Mouse (Mus musculus): Measurements from ENCODE around the gene Cmss1. TPM values are rescaled to one million over a fixed set of nuclear protein-coding genes. Genes with fewer than 3 reads are reported as not detected.

The Cmss1 gene
- total and polyA plus RNA-seq, 2 experiments, result 3.1 to 7.8 TPM

DNA sequence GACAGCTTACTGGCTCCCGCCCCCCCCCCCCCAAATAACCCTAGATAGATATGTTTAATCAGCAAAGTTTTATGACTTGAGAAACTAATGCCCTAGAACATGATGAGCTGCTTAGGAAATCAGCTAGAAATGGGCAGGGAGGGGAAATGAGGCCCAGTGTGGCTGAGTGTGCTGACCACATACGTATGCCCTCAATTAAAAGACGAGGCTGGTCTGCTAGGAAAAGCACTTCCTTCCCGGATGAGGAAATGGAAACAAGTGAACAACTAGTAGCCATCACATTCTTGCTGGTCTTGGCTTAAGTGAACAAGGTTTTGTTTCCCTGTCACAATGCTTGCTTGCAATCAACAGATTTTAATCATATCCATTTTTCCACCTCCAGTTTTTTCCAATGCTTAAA, 76.1 kb downstream of the Cmss1 start:
- H3K27me3 ChIP-seq (ENCODE audit: control insufficient read depth, insufficient read depth, low read length), result no peaks in the 10 kb centered on the region
- no peak for DNase-seq (ENCODE audit: extremely low read depth, low read depth, low spot score)
- H3K9ac ChIP-seq (ENCODE audit: low read depth, low read length), result no peak overlapping the region
- H3K79me2 ChIP-seq (ENCODE audit: control insufficient read depth, insufficient read depth, low read length), result no peaks in the 10 kb centered on the region
- WGBS, result 83% methylated on average over 4 of the region's 4 CpGs
- no peak overlapping the region for H3K27ac ChIP-seq (replicated peaks; ENCODE audit: insufficient read depth, low read depth, low read length)
- H3K4me1 ChIP-seq (ENCODE audit: control insufficient read depth, insufficient read depth, low read length), result 0 out of 2 replicates have a peak, but pooled peaks cover 2% of the 10 kb centered on the region
- no peaks in the 10 kb centered on the region for H3K36me3 ChIP-seq (ENCODE audit: control insufficient read depth, insufficient read depth, low read length)
- H3K4me3 ChIP-seq (ENCODE audit: insufficient read depth, low read depth, low read length), result no peak overlapping the region
- TF ChIP-seq POLR2A (IDR thresholded peaks at IDR 0.05; ENCODE audit: extremely low read depth, insufficient read depth, low read length), result no peak

DNA sequence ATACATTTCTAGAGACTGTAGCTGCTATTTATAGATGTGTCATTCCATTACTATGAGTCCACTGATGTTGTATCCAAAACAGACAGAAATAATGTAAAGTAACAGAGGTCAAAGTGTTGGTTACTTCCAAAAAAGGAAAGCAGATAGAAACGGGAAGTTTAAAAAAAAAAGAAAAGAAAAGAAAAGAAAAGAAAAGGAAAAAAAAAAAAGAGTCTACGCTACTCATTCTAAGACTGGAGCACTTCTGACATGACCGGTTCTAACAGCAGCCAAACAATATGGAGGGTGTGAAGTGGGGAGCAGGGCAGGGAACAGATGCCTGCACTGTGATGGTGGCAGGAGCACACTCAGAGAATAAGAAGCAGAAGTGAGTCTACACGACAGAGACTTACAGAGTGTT, 78.2 kb downstream of the Cmss1 start:
- no peak for TF ChIP-seq CTCF (IDR thresholded peaks at IDR 0.05; ENCODE audit: low read depth, low read length)
- no peak for TF ChIP-seq POLR2A (IDR thresholded peaks at IDR 0.05; ENCODE audit: extremely low read depth, insufficient read depth, low read length)
- Histone ChIP-seq H3K27ac (replicated peaks; ENCODE audit: insufficient read depth, low read depth, low read length) (no peak overlapping the region), H3K27me3 (ENCODE audit: control insufficient read depth, insufficient read depth, low read length) (no peaks in the 10 kb centered on the region), H3K9ac (ENCODE audit: low read depth, low read length) (no peak overlapping the region), H3K36me3 (ENCODE audit: control insufficient read depth, insufficient read depth, low read length) (no peaks in the 10 kb centered on the region), H3K4me3 (ENCODE audit: insufficient read depth, low read depth, low read length) (no peak overlapping the region), H3K79me2 (ENCODE audit: control insufficient read depth, insufficient read depth, low read length) (no peaks in the 10 kb centered on the region), H3K4me1 (ENCODE audit: control insufficient read depth, insufficient read depth, low read length) (0 out of 2 replicates have a peak, but pooled peaks cover 2% of the 10 kb centered on the region)
- WGBS, result 71% methylated on average over 4 of the region's 4 CpGs
- no peak for DNase-seq (ENCODE audit: extremely low read depth, low read depth, low spot score)

- WGBS, result 96% methylated on average over 7 of the region's 7 CpGs
- Histone ChIP-seq H3K4me1 (ENCODE audit: control insufficient read depth, insufficient read depth, low read length) (0 out of 2 replicates have a peak, but pooled peaks cover under 1% of the 10 kb centered on the region), H3K79me2 (ENCODE audit: control insufficient read depth, insufficient read depth, low read length) (no peaks in the 10 kb centered on the region), H3K36me3 (ENCODE audit: control insufficient read depth, insufficient read depth, low read length) (no peaks in the 10 kb centered on the region), H3K9ac (ENCODE audit: low read depth, low read length) (no peak overlapping the region), H3K27ac (replicated peaks; ENCODE audit: insufficient read depth, low read depth, low read length) (no peak overlapping the region), H3K4me3 (ENCODE audit: insufficient read depth, low read depth, low read length) (no peak overlapping the region), H3K27me3 (ENCODE audit: control insufficient read depth, insufficient read depth, low read length) (no peaks in the 10 kb centered on the region)
- no peak for DNase-seq (ENCODE audit: extremely low read depth, low read depth, low spot score)
- TF ChIP-seq CTCF (IDR thresholded peaks at IDR 0.05; ENCODE audit: low read depth, low read length) (no peak), POLR2A (IDR thresholded peaks at IDR 0.05; ENCODE audit: extremely low read depth, insufficient read depth, low read length) (no peak)
These were observed 79.8 kb downstream of the Cmss1 start for GRCm38 (mm10) chr16:57526893-57527292.

GRCm38 (mm10) chr16:57525476-57525875, 81.2 kb downstream of the Cmss1 start:
- TF ChIP-seq POLR2A (IDR thresholded peaks at IDR 0.05; ENCODE audit: extremely low read depth, insufficient read depth, low read length), result no peak
- TF ChIP-seq CTCF (IDR thresholded peaks at IDR 0.05; ENCODE audit: low read depth, low read length), result no peak
- H3K4me3 ChIP-seq (ENCODE audit: insufficient read depth, low read depth, low read length), result no peak overlapping the region
- DNase-seq (ENCODE audit: extremely low read depth, low read depth, low spot score), result no peak
- H3K27me3 ChIP-seq (ENCODE audit: control insufficient read depth, insufficient read depth, low read length), result no peaks in the 10 kb centered on the region
- 90% methylated on average over 4 of the region's 4 CpGs for WGBS
- H3K27ac ChIP-seq (replicated peaks; ENCODE audit: insufficient read depth, low read depth, low read length), result no peak overlapping the region
- H3K9ac ChIP-seq (ENCODE audit: low read depth, low read length), result no peak overlapping the region
- H3K4me1 ChIP-seq (ENCODE audit: control insufficient read depth, insufficient read depth, low read length), result no peaks in the 10 kb centered on the region
- no peaks in the 10 kb centered on the region for H3K79me2 ChIP-seq (ENCODE audit: control insufficient read depth, insufficient read depth, low read length)
- H3K36me3 ChIP-seq (ENCODE audit: control insufficient read depth, insufficient read depth, low read length), result no peaks in the 10 kb centered on the region

DNA sequence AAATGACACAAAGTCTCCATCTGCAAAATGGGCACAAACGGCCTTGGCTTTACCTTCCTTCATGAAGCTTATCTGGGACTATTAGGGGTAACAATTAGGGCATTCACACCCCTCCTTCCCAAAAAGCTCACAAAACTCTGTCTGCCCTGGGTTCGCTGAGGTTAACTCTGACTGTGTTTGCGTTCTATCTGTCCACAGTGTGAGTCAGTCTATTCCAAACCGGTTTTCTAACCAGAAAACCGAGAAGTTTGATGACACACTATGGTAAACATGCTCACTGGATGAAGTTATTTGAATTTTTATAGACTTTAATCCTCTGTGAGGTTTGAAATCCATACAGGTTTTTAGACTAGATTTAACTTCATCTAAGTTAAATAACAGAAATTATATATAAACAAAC, 81.6 kb downstream of the Cmss1 start:
- no peak for DNase-seq (ENCODE audit: extremely low read depth, low read depth, low spot score)
- H3K79me2 ChIP-seq (ENCODE audit: control insufficient read depth, insufficient read depth, low read length), result no peaks in the 10 kb centered on the region
- no peak overlapping the region for H3K27ac ChIP-seq (replicated peaks; ENCODE audit: insufficient read depth, low read depth, low read length)
- H3K36me3 ChIP-seq (ENCODE audit: control insufficient read depth, insufficient read depth, low read length), result no peaks in the 10 kb centered on the region
- no peak overlapping the region for H3K9ac ChIP-seq (ENCODE audit: low read depth, low read length)
- WGBS, result 66% methylated on average over 5 of the region's 5 CpGs
- TF ChIP-seq CTCF (IDR thresholded peaks at IDR 0.05; ENCODE audit: low read depth, low read length), result no peak
- no peak for TF ChIP-seq POLR2A (IDR thresholded peaks at IDR 0.05; ENCODE audit: extremely low read depth, insufficient read depth, low read length)
- no peaks in the 10 kb centered on the region for H3K27me3 ChIP-seq (ENCODE audit: control insufficient read depth, insufficient read depth, low read length)
- H3K4me1 ChIP-seq (ENCODE audit: control insufficient read depth, insufficient read depth, low read length), result peaks cover 3% of the 10 kb centered on the region; the same call in 1 of the 2 replicates
- H3K4me3 ChIP-seq (ENCODE audit: insufficient read depth, low read depth, low read length), result no peak overlapping the region

GRCm38 (mm10) chr16:57515636-57516035, 91.0 kb downstream of the Cmss1 start:
- no peak overlapping the region for H3K27ac ChIP-seq (replicated peaks; ENCODE audit: insufficient read depth, low read depth, low read length)
- 54% methylated on average over 10 of the region's 10 CpGs for WGBS
- H3K9ac ChIP-seq (ENCODE audit: low read depth, low read length), result no peak overlapping the region

More at GRCm38 (mm10) chr16:57515636-57516035, 91.0 kb downstream of the Cmss1 start:
- Histone ChIP-seq H3K36me3 (ENCODE audit: control insufficient read depth, insufficient read depth, low read length) (no peaks in the 10 kb centered on the region), H3K4me1 (ENCODE audit: control insufficient read depth, insufficient read depth, low read length) (peaks cover 6% of the 10 kb centered on the region; the same call in 1 of the 2 replicates), H3K27me3 (ENCODE audit: control insufficient read depth, insufficient read depth, low read length) (no peaks in the 10 kb centered on the region), H3K4me3 (ENCODE audit: insufficient read depth, low read depth, low read length) (no peak overlapping the region), H3K79me2 (ENCODE audit: control insufficient read depth, insufficient read depth, low read length) (no peaks in the 10 kb centered on the region)
- no peak for DNase-seq (ENCODE audit: extremely low read depth, low read depth, low spot score)
- TF ChIP-seq POLR2A (IDR thresholded peaks at IDR 0.05; ENCODE audit: extremely low read depth, insufficient read depth, low read length) (no peak), CTCF (IDR thresholded peaks at IDR 0.05; ENCODE audit: low read depth, low read length) (no peak)
